Mouse (Mus musculus): ENCODE measurements around the gene Mup15. TPM values are rescaled to one million over a fixed set of nuclear protein-coding genes. Genes with fewer than 3 reads are reported as not detected.
"Not testable (repeated sequence)": the region's sequence is repeated elsewhere in the genome, so short reads cannot be mapped to it uniquely, and the experiment has no call there.

The Mup15 gene
- polyA plus RNA-seq (2017; shearing (Covaris generic)), result not detected

DNA sequence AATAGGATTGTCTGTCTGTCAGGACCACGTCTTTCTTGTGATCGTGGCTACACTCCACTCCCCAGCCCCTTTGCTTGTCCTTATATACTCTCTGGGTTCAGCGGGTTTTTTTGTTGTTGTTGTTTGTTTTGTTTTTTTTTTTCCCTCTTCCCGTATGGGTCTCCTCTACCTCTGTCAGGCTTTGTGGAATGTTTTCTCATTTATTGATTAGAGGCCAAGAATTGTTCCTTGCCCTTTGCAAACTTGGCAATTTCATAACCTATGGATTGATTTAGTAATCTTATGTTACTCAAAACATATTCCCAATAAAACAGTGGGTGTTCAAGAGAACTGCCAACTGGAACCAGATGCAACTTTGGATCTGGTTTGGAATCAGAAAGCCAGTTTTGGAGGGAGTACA is at the start of gene Mup15:
TSS of gene Mup15 (minus strand) at position 101 of the 400 bp plus-strand sequence.
- not testable (repeated sequence) for ATAC-seq

Other genes starting within 250 kb of the Mup15 start
- gene Mup13, start 211.5 kb downstream of the Mup15 start, polyA plus RNA-seq (2017; shearing (Covaris generic)), result not detected
- not detected for gene Mup14, start 135.7 kb downstream of the Mup15 start, polyA plus RNA-seq (2017; shearing (Covaris generic))
- not detected for gene Mup16, start 79.8 kb upstream of the Mup15 start, polyA plus RNA-seq (2017; shearing (Covaris generic))
- gene Mup17, start 156.1 kb upstream of the Mup15 start, polyA plus RNA-seq (2017; shearing (Covaris generic)), result not detected
- not detected for gene Mup18, start 234.4 kb upstream of the Mup15 start, polyA plus RNA-seq (2017; shearing (Covaris generic))

Measured in activated CD4-positive, CD25-positive, alpha-beta regulatory T cell, adult 4 months (primary cell).